Mouse (Mus musculus): ENCODE measurements around the gene Kif3b.

DNA sequence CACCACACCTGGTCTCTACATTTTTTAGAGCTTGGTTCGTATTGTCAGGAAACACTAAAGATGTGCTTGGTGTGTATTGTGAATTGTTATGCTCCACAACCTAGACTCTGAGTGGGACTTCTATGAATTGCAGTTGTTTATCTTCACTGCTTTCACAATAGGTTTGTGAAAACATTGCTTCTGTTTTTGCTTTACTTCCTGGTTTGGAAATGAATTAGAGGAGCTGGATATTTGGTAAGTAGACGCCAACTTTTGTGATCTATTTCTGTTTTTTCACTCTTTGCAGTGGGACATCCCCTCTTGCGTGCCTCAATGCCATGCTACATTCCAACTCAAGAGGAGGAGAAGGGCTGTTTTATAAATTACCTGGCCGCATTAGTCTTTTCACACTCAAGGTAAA lies 65.6 kb downstream of the Kif3b start:
- no peak for TF ChIP-seq GATA1 (IDR thresholded peaks at IDR 0.05; ENCODE audit: borderline replicate concordance, low read length)
- TF ChIP-seq FLI1 (IDR thresholded peaks at IDR 0.05; ENCODE audit: low read length) = no peak
